Mouse (Mus musculus) ES-E14 (cell line): ENCODE results near the gene Aoc1.

Experiments used
- CHD2 ChIP-seq: IDR thresholded peaks from 2 replicates; pipeline ENCODE4 v1.6.1; 2014; ENCODE audit warnings: mild to moderate bottlenecking, low read depth, low read length, inconsistent platforms
- MAFK ChIP-seq: IDR thresholded peaks from 2 replicates; pipeline ENCODE4 v1.6.1; 2014; ENCODE audit warnings: mild to moderate bottlenecking, low read depth, low read length, inconsistent platforms; ENCODE audit not compliant: insufficient read depth

GRCm38 (mm10) chr6:48829651-48830050 lies 43.0 kb upstream of the Aoc1 start:
- no peak for TF ChIP-seq CHD2
- no peak for TF ChIP-seq MAFK
